Mouse (Mus musculus) urinary bladder, adult 2 months (tissue): ENCODE measurements around the gene Gm10197. TPM values are rescaled to one million over a fixed set of nuclear protein-coding genes. Genes with fewer than 3 reads are reported as not detected.
"Not testable (repeated sequence)": the region's sequence is repeated elsewhere in the genome, so short reads cannot be mapped to it uniquely, and the experiment has no call there.

ENCODE experiments used
- DNase-seq: peaks from one replicate; pipeline ENCODE4 v3.0.0; 2022; ENCODE audit warnings: low spot score
- polyA plus RNA-seq: library from polyadenylated mRNA; depleted of rRNA; stranded (reverse); fragments of >200 nt; gene quantifications from 2 replicates; pipeline ENCODE4 v1.2.3, GENCODE M21; 2012; rRNA removed

Gm10197 gene
- not detected in 2 replicates for polyA plus RNA-seq

DNA sequence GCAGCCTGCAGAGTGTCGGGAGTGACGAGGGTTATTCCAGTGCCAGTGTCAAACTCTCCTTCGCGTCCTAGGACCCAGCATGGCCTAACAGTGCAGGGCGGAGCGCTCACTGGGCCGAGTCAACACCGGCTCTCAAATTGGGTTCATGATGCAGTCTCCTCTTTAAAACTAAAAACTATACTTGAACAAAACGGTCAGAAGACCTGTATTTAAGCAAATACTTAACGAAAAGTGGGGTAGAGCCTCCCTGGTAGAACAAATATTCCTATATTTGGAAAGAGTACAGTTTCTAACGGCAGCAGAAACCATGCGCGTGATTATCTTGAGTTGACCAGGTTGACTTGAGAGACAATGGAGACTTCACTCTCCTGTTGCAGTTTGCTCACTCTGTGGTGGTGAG, at the start of gene Gm10197:
Gm10197 (minus strand) TSS at position 101 of the 400 bp plus-strand sequence.
- no peak for DNase-seq

DNA sequence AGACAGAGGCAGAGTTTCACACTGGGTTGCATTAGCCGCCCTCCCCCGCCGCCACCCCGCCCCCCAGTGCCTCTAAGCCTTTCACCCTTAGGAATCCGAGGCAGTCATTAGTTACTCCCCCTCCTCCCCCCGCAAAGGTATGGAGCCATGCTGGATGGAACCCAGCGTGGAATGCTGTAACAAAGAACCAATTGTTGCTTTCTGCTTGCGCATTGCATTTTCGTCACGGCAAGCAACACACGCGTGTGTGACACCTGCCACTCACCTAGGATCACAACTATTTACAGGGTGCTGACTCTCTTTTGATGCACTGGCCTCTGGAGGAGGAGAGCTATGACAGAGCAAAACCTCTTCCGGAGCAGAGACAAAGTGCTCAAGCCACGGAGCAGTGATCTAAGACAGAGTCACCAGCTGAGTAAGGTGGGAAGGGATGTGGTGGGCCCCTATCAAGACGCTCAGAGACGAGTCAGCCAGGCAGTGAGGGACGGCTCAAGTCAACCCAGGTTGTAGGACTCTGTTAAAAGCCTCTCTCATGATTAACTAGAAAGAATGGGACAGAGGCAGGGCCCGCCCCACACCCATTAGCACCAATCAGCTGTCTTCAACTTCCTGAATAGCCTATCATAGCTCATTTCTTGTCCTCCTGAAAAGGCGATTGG, 49.5 kb upstream of the Gm10197 start:
- DNase-seq = peak; percentile 44

DNA sequence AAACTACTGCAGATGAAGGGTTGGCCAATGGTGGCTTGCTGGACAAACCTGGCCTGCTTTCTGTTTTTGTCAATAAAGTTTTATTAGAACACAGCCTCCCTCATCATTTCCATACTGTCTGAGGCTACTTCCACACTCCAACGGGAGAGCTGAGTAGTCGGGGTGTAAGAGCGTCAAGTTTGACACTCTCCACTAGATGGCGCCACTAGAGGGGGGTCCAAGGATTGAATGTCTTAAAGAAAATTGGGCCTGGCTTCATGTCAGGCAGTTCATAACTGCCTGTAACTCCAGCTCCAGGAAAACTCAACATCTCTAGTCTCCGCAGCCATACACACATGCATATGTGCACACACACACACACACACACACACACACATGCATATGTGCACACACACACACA, 48.3 kb upstream of the Gm10197 start:
- no peak for DNase-seq

DNA sequence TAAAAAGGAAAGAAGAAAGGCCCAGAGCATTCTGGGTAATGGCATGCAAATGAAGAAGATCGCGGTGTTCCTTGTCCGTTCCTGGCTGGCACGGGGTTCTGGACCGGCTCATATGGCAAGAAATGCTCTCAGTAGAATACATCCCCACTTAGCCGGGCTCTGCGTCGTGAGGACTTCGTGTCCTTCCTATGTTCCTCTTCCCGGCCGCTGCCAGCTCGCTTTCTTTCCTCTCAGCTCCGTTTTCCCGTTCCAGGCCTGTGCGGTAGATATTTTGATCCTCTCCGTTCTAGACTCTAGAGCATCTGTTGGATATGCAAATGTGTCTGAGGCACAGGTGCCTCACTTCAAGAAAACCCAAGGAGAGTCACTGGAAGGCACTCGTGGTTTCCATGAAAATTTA, 43.6 kb upstream of the Gm10197 start:
- DNase-seq = no peak

DNA sequence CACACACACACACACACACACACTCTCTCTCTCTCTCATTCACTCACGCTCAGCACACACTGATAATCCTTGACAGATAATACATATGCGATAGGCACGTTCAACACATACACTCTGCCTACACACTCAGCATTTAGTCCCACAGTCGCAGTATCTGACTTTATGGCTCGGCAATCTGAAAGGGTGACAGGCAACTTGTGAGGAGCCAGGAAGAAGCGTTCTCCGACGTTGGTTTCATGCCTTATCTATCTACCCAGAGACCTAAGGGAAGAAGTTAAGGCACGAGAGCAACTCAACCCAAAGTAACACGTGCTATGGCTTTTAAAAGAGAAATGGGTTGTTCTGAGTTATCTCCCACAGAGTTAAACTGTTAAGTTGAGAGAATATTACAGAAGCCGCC, 43.1 kb upstream of the Gm10197 start:
- DNase-seq = no peak

DNA sequence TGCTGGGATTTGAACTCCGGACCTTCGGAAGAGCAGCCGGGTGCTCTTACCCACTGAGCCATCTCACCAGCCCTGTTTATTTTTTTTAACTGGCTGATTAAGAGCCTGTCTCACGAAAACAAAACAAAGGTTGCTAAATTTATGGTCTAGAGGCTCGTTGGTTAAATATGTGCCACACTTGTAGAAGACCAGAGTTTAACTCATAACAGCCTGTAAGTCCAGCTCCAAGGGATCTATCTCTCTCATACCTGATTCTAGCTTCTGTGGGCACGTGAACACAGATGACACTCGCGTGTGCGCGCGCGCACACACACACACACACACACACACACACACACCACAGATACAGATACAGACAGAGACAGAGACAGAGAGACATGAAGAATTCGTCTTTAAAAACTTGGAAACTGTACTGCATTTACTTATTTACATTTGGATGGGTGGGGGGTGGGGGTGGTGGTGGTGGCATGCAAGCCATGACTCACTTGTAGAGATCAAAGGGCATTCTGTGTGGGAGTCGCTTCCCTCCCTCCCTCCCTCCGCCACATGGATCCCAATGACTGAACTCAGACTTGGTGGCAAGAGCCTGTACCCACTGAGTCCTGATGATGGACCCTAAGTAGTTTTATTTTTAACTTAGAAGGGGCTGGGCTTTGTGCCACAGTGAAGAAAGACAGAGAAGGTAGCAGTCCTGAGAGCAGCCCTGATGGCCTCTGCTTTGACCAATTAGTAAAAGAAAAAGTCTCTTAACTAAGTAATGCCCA, 42.2 kb upstream of the Gm10197 start:
- no peak for DNase-seq

DNA sequence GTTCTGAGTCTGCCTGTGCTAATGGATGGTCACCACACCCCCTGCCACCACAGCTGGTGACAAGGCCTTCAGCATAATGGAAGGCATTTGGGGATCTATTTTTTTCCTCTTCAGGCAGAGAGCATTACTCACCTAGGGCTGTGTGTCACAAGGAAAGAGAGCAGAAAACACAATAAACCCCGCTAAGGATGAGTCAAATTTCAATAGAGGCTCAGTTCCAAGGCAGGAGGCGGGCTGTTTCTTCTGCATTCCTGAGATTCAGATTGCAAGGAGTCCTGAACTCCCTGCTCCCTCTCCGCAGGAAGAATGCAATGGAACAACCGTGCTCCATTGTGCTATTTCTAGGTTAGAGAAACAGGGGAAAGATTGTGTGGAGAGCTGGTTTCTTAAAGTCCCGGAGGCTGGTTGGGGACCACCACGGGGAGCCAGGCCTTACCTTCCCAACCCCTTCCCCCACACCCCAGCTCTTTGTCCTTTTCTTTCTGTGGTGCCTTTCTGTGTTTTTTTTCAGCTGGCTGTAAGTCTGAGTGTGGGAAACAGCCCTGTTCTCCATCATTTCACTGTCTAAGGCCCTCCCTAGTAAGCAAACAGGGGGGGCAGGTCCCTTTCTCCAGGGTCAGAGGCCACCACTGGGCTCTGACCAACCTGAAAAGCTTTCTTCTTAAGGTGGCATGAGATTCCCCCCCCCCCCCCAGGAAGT, 40.7 kb upstream of the Gm10197 start:
- DNase-seq = no peak

DNA sequence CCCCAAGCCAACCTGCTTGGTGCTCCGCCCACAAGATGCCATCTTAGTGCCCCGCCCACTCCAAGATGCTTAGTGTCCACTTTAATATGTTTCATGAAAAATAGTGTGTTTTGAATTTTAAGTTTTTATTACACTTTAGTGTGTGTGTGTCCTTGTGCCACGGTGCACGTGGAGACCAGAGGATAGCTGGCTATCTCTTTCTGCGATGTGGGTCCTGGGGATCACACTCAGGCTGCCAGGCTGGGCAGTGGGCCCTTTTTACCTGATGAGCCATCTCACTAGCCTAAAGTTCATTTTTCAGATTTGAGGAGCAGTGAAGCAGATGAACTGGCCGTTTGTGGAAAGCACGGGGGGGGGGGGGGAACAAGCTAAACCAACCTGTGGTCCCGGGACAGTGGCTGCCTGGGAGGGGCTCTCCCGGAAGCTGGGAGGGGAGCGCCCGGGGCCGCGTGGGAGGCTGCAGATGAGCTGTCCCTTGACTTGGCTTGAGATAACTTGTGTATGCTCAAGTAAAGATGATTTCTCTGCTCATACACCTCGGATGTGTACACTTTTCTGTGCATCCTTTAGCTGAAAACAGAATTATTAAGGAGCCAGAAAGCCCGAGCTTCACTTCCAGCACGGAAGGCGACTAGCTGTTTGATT, 38.2 kb upstream of the Gm10197 start:
- no peak for DNase-seq

DNA sequence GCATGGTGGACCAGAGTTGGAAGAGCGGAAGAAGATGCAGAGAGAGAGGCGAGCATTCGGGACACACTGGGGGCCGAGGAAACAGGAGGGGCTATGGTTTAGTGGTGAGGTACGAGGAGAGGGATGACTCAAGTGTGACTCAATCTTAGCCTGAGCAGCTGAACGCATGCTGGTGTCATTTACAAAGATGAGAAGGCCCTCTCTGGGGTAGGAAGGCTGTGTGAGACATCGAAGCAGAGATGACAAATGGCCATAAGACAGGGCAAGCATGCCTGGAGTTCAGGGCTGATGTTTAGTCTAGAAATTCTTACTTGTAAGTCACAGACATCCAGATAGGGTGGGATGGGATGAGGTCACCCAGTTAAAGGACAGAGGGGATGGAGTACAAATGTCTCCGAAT, 36.8 kb upstream of the Gm10197 start:
- DNase-seq = no peak

DNA sequence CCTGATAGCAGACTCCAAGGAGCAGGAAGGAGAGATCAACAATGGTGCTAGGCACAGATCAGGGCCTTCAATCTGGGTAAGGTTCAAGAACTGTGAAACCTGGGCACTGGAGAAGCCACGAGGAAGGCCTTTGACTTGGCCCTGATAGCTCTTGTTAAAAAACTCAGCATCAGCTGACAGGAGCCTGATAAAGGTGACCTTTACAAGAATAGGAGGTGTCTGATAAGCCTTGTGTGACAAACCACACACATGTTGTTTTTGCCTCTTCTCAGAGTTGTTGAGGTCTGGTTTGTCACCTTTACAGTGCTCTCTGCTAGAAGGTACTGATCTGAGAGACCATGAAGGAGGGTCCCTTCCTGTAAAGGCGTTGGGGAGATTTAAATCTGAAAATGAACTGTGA, 35.8 kb upstream of the Gm10197 start:
- no peak for DNase-seq

DNA sequence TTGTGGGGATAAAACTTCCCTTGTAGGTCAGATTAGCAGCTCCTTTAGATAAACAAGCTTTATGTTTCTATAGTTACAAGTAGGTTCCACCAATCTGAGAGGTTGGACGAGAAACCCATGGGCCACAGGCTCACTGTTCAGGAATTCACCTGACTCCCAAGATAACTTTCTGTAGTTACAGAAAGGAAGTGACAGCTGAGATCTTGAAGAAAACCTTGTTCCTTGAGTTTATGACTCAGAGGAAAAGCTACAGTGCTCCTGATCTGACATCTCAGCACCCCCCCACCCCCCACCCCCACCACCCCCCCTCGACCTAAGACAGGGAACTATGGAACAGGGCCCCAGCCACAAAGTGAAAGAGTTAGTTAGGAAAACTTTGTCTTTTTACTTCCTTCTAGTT, 34.2 kb upstream of the Gm10197 start:
- no peak for DNase-seq

DNA sequence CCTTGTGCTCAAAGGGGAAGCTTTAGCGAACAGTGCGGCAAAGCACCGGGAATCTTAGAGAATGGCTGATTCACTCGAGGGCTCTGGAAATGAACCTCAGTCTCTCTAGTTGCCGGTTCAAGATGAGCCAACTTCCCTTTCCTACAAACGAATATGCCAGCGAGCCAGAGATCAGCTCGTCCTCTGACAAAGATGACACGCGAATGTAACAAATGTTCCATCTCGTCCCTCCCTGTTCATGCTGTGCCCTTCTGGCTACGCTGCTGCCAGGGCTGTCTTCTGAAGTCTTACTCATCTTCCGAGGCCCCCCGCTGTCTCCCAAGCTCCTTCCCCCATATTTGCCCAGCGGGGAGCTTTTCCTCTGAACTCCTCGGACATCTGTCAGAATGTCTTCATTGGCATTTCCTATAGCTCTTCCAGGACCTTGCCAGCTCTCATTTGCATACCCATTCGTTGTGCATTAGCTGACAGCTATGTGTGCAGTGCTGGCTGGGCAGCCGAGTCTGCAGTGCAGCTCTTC, 33.3 kb upstream of the Gm10197 start:
- no peak for DNase-seq

DNA sequence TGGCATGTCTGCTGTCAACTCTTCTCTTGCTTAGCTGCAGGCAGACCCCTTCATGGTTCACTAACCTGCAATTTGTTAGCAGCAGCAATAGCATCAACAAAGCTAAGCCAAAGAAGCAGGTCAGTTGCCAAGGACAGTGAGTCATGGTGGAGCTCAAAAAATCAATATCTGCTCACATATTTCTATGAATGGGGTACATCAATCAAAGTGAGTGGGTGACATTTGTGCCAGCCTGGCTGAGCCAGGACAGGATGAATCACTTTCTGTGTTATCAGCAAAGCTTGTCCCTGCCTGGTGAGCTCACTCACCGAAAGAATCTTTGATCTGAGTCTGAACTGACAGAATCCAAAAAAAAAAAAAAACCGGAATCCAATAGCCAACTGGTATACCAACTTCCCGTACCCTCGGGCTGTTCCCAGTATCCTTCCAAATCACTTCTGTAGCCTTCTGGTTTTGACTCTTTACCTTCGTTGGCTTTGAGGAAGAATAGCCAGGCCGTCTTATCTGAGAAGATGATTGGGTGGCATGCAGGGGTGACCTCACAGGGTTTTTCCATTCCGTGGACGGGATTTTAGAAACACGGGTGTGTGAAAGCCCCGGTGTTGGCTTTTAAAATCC, 32.8 kb upstream of the Gm10197 start:
- DNase-seq = no peak

DNA sequence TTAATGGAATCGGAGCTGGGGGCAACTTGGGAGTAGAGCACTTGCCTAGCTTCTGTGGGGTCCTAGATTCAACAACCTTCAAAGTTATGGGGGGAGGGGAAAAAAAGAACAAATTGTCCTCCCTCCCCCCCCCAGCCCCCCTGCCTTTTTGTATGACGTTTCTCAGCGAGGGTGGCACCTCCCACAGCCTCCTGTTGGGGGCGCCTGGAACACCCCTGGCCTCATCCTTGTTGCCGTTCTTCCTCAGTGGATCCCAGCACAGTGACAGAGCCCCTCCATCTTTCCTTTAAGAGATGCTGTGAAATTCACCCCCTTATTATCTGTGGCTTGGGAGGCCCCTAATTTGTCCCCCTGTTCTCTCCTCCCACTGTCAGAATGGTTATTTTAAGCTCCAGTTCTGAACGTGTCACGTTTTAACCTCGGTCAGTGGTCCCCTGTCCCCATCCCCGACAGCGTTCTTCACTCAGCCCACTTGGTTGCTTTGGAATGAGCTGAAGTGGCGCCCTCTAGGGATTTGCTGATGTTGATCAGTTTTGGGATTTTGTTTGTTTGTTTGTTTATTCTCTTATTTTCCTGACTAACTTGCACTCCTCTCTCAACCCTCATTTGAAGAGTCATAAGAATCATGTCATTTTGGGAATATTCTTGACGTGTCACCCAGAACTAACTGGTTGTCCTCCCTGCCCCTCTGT, 31.3 kb upstream of the Gm10197 start:
- DNase-seq = no peak

DNA sequence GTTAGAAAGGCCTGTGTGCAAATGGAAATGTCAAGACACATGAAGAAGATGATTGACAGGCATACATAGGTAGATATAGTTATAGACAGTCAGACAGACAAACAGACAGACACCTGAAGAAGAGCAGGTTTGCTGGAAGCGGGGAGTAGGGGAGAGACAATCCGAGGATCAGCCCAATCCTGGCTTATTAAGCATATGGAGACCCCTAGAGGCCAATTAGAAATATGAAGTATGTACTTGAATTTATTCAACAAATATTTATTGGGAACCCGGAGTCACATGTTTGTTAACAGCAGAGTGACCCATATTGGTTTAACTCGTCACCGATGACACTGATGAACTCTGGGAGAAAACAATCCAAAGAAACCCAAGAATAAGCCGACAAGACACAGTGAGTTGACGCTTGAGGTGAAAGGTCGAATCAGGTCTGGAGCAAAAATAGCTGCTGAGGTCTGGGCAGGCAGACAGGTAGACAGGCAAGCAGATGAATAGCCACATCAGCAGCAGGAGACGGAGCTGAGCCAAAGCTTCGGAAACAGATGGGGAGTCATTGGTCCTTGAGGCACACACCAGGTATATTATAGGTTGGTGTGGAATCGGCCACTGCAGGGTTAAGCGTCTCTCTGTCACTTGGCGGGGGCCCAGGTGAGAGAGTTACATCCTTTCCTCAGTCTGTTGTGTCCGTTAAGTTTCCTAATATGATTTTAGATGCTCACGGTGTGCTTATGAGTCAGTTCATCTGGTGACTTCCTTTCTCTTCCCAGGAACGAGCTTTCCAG, 29.0 kb upstream of the Gm10197 start:
- peak; percentile 5 for DNase-seq

DNA sequence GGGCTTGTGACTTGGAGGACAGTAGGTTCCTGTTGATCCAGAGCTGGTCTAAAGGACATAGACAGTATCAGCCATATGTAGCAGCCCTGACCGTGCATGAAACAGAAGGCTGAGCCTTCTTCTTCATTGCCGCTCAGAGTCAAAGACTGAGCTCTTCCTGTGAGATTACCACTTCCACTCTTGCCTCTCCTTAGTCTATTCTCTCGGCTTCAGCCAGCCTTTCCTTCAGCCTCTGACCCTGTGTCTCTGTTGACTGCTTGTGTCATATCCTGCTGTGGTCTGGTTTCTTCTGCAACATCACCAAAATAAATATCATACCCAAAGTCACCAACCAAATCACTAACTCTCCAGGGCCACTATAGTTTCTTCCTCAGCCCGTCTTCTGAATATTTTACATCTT, 27.6 kb upstream of the Gm10197 start:
- no peak for DNase-seq

DNA sequence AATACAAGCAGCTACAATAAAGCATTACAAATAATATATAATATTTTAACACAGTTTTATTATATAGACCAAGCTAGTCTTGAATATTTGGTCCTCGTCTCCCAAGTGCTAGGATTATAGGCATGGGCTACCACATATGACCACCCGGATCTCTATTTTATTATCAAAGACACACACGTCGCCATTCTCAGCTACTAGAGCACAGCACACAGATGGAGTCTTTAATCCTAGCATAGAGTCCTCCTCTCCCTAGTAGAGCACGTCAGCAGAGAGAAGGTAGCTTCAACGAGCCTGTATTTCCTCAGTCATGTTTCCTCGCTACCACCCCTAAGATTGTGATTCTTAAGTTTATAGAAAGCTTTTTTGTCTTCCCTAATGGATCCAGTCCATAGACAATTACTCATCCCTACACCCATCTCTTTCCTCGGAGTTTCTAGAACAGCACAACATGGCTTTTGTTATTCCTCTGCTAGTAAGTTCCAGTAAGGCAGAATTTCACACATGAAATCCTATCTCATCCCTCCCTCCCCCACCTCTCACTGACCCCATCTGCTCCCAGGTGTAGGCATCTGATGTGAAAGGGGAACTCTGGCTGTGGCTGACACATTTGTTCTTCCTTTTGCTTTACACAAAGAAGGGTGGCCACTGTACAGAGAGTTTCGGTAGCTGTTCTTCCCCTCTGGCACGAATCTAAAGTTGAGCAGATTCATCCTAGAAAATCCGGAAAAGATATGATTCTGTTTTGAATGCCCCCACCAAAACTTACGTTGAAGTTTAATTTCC, 26.1 kb upstream of the Gm10197 start:
- DNase-seq = no peak

DNA sequence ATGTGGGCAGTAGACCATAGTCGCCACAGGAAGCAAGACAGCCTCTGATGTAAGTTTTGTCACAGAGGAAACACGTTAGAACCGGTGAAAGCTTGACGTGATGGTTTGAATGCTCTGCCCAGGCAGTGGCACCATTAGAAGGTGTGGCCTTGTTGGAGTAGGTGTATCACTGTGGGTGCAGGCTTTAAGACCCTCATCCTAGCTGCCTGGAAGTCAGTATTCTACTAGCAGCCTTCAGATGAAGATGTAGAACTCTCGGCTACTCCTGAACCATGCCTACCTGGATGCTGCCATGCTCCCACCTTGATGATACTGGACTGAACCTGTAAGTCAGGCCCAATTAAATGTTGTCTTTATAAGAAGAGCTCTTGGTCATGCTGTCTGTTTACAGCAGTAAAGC, 24.2 kb upstream of the Gm10197 start:
- not testable (repeated sequence) for DNase-seq

DNA sequence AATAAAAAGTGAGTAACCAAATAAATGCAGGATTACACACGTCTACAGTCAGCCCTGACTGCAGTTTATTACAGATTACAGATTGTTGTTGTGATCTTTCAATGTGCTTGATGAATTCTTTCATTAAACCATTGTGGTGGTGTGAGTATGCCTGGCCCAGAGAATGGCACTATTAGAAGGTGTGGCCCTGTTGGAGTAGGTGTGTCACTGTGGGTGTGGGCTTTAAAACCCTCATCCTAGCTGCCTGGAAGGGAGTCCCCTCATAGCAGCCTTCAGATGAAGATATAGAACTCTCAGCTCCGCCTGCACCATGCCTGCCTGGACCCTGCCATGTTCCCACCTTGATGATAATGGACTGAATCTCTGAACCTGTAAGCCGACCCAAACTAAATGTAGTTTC, 23.4 kb upstream of the Gm10197 start:
- DNase-seq = not testable (repeated sequence)

DNA sequence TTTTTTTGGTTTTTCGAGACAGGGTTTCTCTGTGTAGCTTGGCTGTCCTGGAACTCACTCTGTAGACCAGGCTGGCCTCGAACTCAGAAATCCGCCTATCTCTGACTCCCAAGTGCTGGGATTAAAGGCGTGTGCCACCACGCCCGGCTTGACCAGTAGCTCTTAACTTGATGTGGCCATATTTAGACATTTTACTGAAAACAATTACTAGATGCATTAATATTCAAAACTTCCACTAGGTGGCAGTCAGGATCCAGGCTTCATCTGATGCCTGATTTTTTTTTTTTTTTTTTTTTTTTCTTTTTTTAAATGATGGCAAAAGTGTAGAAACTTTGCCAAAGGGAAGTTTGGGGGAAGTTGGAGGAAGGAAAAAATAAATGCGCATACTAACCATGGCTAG, 23.0 kb upstream of the Gm10197 start:
- no peak for DNase-seq
